Mouse (Mus musculus) spleen, embryonic (tissue): ENCODE measurements around the gene Rsu1.

ENCODE experiments used
- CTCF ChIA-PET: fragments of 350-600 bp; sonication (Branson Sonifier 250); formaldehyde crosslinking; loops from one replicate; lab custom pipeline; 2022; lab: Charles Lee

Gene Rsu1

GRCm38 (mm10) chr2:13271165-13271957 lies at the start of gene Rsu1:
Rsu1 (minus strand) TSS chr2:13271415.
- CTCF ChIA-PET, result interaction anchor here (0.8 kb wide), 1 partner anchor 327 kb away, joined by 3 read pairs; no protein-coding TSS in a partner anchor

- CTCF ChIA-PET, result no interaction called here
These were observed 32.2 kb upstream of the Rsu1 start for GRCm38 (mm10) chr2:13303376-13303775.

GRCm38 (mm10) chr2:13299031-13299430 lies 27.8 kb upstream of the Rsu1 start:
- CTCF ChIA-PET, result no interaction called here

GRCm38 (mm10) chr2:13297733-13298132 lies 26.5 kb upstream of the Rsu1 start:
- CTCF ChIA-PET, result interaction anchor here (0.5 to 0.7 kb wide), 3 partner anchors 289 to 502 kb away, joined by 3 read pairs; no protein-coding TSS in a partner anchor

- CTCF ChIA-PET, result no interaction called here
These were observed 19.4 kb upstream of the Rsu1 start for GRCm38 (mm10) chr2:13290661-13291060.

- CTCF ChIA-PET, result no interaction called here
These were observed 18.9 kb upstream of the Rsu1 start for GRCm38 (mm10) chr2:13290070-13290469.

- CTCF ChIA-PET, result interaction anchor here (0.6 to 0.8 kb wide), 5 partner anchors 237 to 771 kb away, joined by 3 to 5 read pairs (median 4); no protein-coding TSS in a partner anchor
These were observed 7.1 kb upstream of the Rsu1 start for GRCm38 (mm10) chr2:13278114-13278862.

- CTCF ChIA-PET, result interaction anchor here (0.7 kb wide), 1 partner anchor 977 kb away, joined by 3 read pairs; no protein-coding TSS in a partner anchor
These were observed 4.7 kb upstream of the Rsu1 start for GRCm38 (mm10) chr2:13275874-13276273.

GRCm38 (mm10) chr2:13270736-13271135 lies 479 bp downstream of the Rsu1 start:
- CTCF ChIA-PET, result interaction anchor here (0.6 to 0.8 kb wide), 2 partner anchors 46 to 327 kb away, joined by 3 read pairs; no protein-coding TSS in a partner anchor

GRCm38 (mm10) chr2:13268681-13269293 lies 2.4 kb downstream of the Rsu1 start:
- CTCF ChIA-PET, result no interaction called here

GRCm38 (mm10) chr2:13264875-13265274 lies 6.3 kb downstream of the Rsu1 start:
- CTCF ChIA-PET, result interaction anchor here (1.0 kb wide), 1 partner anchor 556 kb away, joined by 3 read pairs; no protein-coding TSS in a partner anchor

GRCm38 (mm10) chr2:13263150-13263549 lies 8.1 kb downstream of the Rsu1 start:
- CTCF ChIA-PET, result no interaction called here

GRCm38 (mm10) chr2:13258606-13259005 lies 12.6 kb downstream of the Rsu1 start:
- CTCF ChIA-PET, result interaction anchor here (0.6 kb wide), 1 partner anchor 551 kb away, joined by 3 read pairs; no protein-coding TSS in a partner anchor

GRCm38 (mm10) chr2:13240711-13241110 lies 30.5 kb downstream of the Rsu1 start:
- CTCF ChIA-PET, result no interaction called here

GRCm38 (mm10) chr2:13237140-13237901 lies 33.9 kb downstream of the Rsu1 start:
- CTCF ChIA-PET, result no interaction called here

- CTCF ChIA-PET, result interaction anchor here (0.6 kb wide), 1 partner anchor 238 kb away, joined by 3 read pairs; no protein-coding TSS in a partner anchor
These were observed 35.5 kb downstream of the Rsu1 start for GRCm38 (mm10) chr2:13235696-13236095.

- CTCF ChIA-PET, result no interaction called here
These were observed 36.4 kb downstream of the Rsu1 start for GRCm38 (mm10) chr2:13234796-13235195.

- CTCF ChIA-PET, result no interaction called here
These were observed 37.3 kb downstream of the Rsu1 start for GRCm38 (mm10) chr2:13233902-13234301.

GRCm38 (mm10) chr2:13233254-13233835 lies 37.9 kb downstream of the Rsu1 start:
- CTCF ChIA-PET, result no interaction called here

- CTCF ChIA-PET, result no interaction called here
These were observed 38.9 kb downstream of the Rsu1 start for GRCm38 (mm10) chr2:13232305-13232704.
